8 mouse cellular contexts compared by ENCODE assay signal in the genomic region with DNA sequence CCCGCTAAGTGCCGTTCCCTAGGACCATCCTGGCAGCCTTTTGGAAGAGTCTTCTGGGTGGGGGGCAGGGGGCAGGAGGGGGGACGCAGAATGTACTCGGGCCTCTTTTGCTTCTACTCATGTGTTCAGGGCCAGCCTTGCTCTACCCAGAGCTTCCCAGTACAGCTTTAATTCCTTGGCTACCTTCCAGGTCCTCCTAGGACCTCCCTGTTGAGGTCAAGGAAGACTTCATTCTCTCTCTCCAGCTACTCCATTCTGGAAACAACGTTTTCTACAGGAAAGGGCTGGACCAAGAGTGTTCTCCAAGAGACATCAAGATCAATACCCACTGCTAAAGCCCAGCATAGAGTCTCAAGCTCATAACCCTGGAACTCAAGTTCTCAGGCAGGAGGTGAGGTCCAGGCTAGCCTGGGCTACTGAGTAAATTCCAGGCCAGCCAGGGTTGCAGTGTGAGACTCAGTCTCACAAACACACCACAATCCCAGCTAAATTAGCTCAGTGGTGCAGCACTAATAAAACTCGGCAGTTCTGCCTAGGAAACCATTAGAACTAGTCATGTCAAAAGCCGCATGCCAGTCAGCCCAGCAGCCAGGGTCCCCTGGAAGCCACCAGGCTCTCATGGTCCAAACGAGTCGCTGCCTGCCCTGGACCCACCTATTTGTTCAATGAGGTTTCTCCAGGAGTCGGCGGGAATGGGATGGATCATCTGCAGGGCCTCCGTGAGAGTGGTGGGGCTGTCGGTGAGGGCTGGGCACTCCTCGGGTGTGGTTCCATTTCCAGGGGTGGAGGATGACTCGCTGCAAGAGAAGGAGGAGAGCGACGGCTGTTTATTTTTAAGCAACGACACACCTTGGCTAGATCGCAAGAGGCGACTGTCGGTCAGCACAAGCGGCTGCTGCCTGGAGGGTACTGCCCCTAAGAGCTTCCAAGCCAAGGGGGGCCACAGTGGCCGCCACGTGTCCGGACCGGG. TPM values are rescaled to one million over a fixed set of nuclear protein-coding genes. Genes with fewer than 3 reads are reported as not detected.
DNase-seq lines count a peak whose midpoint lies in the region; ATAC-seq lines count a peak whose summit lies in the region.

No protein-coding gene starts in this region.

- no peak for ATAC-seq in heart, embryonic 12.5 days (ENCODE audit: insufficient number of reproducible peaks, low FRiP score)
- ATAC-seq in hindbrain, embryonic 13.5 days (ENCODE audit: low FRiP score), result no peak; the same call in 1 of the 2 replicates
- ATAC-seq in liver, embryonic 16.5 days (ENCODE audit: low read depth), result no peak

- peaks cover 11% of the 10 kb centered on the region for H3K4me1 ChIP-seq in heart, embryonic 12.5 days (replicated peaks)
- peaks cover 14% of the 10 kb centered on the region for H3K4me1 ChIP-seq in hindbrain, embryonic 13.5 days (replicated peaks)
- H3K4me1 ChIP-seq in liver, embryonic 16.5 days (ENCODE audit: control insufficient read depth, low read depth, low read length), result no peaks in the 10 kb centered on the region; the same call in 1 of the 2 replicates

- no peak for DNase-seq in heart, postnatal 25 days (ENCODE audit: low spot score)
- peak; percentile 47 for DNase-seq in brain, adult 2 months (ENCODE audit: low read depth, low spot score)
- DNase-seq in B cell, adult 2 months, result no peak
- no peak for DNase-seq in thymus, postnatal 0 days (ENCODE audit: low spot score)
- no peak for DNase-seq in cerebellum, postnatal 25 days

- 0 out of 2 replicates have a peak, but pooled peaks cover 5% of the 10 kb centered on the region for H3K9me3 ChIP-seq in heart, embryonic 12.5 days (replicated peaks)
- H3K9me3 ChIP-seq in hindbrain, embryonic 13.5 days, result no peaks in the 10 kb centered on the region
- H3K9me3 ChIP-seq in liver, embryonic 16.5 days (replicated peaks; ENCODE audit: control insufficient read depth, low read length), result no peaks in the 10 kb centered on the region

- peak overlapping the region; percentile 69; the same call in 1 of the 2 replicates for H3K9ac ChIP-seq in heart, embryonic 12.5 days
- peak overlapping the region; percentile 81 for H3K9ac ChIP-seq in hindbrain, embryonic 13.5 days
- no peak overlapping the region for H3K9ac ChIP-seq in liver, embryonic 16.5 days (ENCODE audit: low read depth, low read length)

- peak overlapping the region; percentile 73 for H3K4me3 ChIP-seq in heart, embryonic 12.5 days
- peak overlapping the region; percentile 76 for H3K4me3 ChIP-seq in hindbrain, embryonic 13.5 days
- no peak overlapping the region for H3K4me3 ChIP-seq in liver, embryonic 16.5 days (ENCODE audit: low read depth, low read length)

- intact Hi-C loops in heart, postnatal 25 days (cut with DNase I), result no loop called here

- H3K27ac ChIP-seq in heart, embryonic 12.5 days (ENCODE audit: poor library complexity, severe bottlenecking), result no peak overlapping the region
- no peak overlapping the region for H3K27ac ChIP-seq in hindbrain, embryonic 13.5 days
- H3K27ac ChIP-seq in liver, embryonic 16.5 days (ENCODE audit: low read length), result no peak overlapping the region

- H3K27me3 ChIP-seq in heart, embryonic 12.5 days (replicated peaks), result peaks cover 76% of the 10 kb centered on the region
- H3K27me3 ChIP-seq in hindbrain, embryonic 13.5 days, result peaks cover 48% of the 10 kb centered on the region
- peaks cover 41% of the 10 kb centered on the region for H3K27me3 ChIP-seq in liver, embryonic 16.5 days (ENCODE audit: control insufficient read depth, insufficient read depth, low read depth, low read length)

- 16% methylated on average over 26 of the region's 26 CpGs for WGBS in heart, embryonic 12.5 days
- 21% methylated on average over 26 of the region's 26 CpGs for WGBS in hindbrain, embryonic 13.5 days
- WGBS in liver, embryonic 16.5 days (ENCODE audit: insufficient replicate concordance), result 15% methylated on average over 26 of the region's 26 CpGs

- no peaks in the 10 kb centered on the region for H3K36me3 ChIP-seq in heart, embryonic 12.5 days
- no peaks in the 10 kb centered on the region for H3K36me3 ChIP-seq in hindbrain, embryonic 13.5 days
- no peaks in the 10 kb centered on the region for H3K36me3 ChIP-seq in liver, embryonic 16.5 days (ENCODE audit: control insufficient read depth, insufficient read depth)

- H3K4me2 ChIP-seq in heart, embryonic 12.5 days, result peak overlapping the region; percentile 99
- H3K4me2 ChIP-seq in hindbrain, embryonic 13.5 days, result peak overlapping the region; percentile 94
- H3K4me2 ChIP-seq in liver, embryonic 16.5 days (ENCODE audit: low read depth, low read length), result peak overlapping the region; percentile 74; the same call in 1 of the 2 replicates

RNA-seq across cellular contexts. Expression of gene Neu2, which starts 0.8 kb away (rescaled TPM):
- polyA plus RNA-seq in heart, embryonic 12.5 days (2016; fragmentation: Nextera tagmentation; extraction: Ambion mirVana), result not detected in 2 replicates
- total RNA-seq in heart, postnatal 25 days (2021), result not detected
- polyA plus RNA-seq in hindbrain, embryonic 13.5 days (2015; fragmentation: Nextera tagmentation; extraction: Ambion mirVana), result 0.16 and 0.22 TPM in 2 replicates
- 0.65 and 0.69 TPM in 2 replicates for polyA plus RNA-seq in liver, embryonic 16.5 days (2015; fragmentation: Nextera tagmentation; extraction: Ambion mirVana)
- 6.2 and 8.1 TPM in 2 replicates for polyA plus RNA-seq in thymus, postnatal 0 days (2015; fragmentation: Nextera tagmentation; extraction: Ambion mirVana)

RNA-seq across cellular contexts. Expression of gene Snorc, which starts 38.8 kb away (rescaled TPM):
- polyA plus RNA-seq in heart, embryonic 12.5 days (2016; fragmentation: Nextera tagmentation; extraction: Ambion mirVana), result not detected in 2 replicates
- total RNA-seq in heart, postnatal 25 days (2021), result not detected
- 0.81 TPM in 1 of 2 replicates, not detected in the other for polyA plus RNA-seq in hindbrain, embryonic 13.5 days (2015; fragmentation: Nextera tagmentation; extraction: Ambion mirVana)
- not detected in 2 replicates for polyA plus RNA-seq in liver, embryonic 16.5 days (2015; fragmentation: Nextera tagmentation; extraction: Ambion mirVana)
- polyA plus RNA-seq in thymus, postnatal 0 days (2015; fragmentation: Nextera tagmentation; extraction: Ambion mirVana), result 0.33 TPM in 1 of 2 replicates, not detected in the other
